Mouse (Mus musculus): ENCODE data around the gene Nup210l. TPM values are rescaled to one million over a fixed set of nuclear protein-coding genes. Genes with fewer than 3 reads are reported as not detected.

Nup210l gene
- total RNA-seq, 2 experiments from 2014 or later: 0.45 to 0.48 TPM

DNA sequence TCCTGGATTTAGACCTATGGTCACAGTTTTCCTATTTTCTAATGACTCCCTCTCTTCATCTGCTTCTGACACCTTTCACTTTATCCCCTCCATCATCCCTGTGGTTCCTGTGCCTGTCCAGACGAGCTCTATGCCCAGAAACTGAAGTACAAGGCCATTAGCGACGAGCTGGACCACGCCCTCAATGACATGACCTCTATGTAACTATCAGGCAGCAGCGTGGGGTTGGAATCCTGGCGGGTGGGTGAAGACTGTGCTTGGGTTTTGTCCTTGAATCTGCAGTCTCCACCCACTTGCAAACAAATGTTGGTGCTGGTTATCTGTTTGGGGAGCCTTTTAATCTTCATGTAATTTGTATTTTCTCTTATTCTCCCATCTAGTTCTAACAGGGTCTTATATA is 13.0 kb upstream of the Nup210l start:
- DNase-seq (ENCODE audit: low spot score in 2 of 2): no peak

DNA sequence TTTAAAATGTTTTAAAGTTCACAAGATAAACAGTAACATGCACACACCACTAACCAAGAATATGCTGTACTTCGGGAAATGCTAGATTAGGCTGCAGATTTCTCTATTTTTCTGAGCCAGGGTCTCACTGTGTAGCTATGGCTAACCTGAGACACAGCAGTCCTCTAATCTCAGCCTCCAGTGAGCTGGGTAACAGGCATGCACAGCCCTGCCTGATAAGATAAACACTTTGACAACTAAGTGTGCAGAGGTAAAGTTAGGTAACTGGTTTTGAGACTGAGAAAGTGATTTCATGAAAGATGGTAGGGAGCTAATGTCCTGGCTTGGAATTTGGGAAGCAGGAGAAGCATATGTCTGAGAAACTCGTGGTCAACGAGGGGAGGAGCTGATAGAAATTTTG is 9.5 kb upstream of the Nup210l start:
- no peak for DNase-seq (ENCODE audit: low spot score in 2 of 2)

DNA sequence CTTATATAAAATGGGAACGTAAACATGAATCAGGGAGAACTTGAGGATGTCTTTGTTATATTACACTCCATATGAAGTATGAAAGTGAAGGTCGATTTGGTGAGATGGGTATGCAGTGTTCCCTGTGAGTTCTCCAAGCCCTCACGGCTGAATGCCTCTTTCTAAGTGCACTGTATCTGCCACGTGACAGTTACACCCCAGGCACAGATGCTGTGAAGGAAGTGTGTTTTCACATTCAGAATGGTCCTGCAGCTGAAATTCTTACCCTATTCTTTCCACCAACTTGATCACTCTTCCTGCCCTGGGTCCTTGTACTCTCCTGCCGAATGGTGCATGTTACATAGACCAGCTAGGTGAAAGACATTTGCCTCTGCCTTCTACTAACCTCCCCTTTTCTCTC is 6.0 kb upstream of the Nup210l start:
- no peak for DNase-seq (ENCODE audit: low spot score in 2 of 2)

- DNase-seq (ENCODE audit: low spot score in 2 of 2): no peak
These were observed 2.9 kb upstream of the Nup210l start for GRCm38 (mm10) chr3:90101010-90101409.

GRCm38 (mm10) chr3:90101673-90102072 is 2.3 kb upstream of the Nup210l start:
- DNase-seq (ENCODE audit: low spot score in 2 of 2): no peak

GRCm38 (mm10) chr3:90102239-90102638 is 1.7 kb upstream of the Nup210l start:
- DNase-seq (ENCODE audit: low spot score in 2 of 2): no peak

- DNase-seq (ENCODE audit: low spot score in 2 of 2): no peak
These were observed 756 bp upstream of the Nup210l start for GRCm38 (mm10) chr3:90103176-90103575.

DNA sequence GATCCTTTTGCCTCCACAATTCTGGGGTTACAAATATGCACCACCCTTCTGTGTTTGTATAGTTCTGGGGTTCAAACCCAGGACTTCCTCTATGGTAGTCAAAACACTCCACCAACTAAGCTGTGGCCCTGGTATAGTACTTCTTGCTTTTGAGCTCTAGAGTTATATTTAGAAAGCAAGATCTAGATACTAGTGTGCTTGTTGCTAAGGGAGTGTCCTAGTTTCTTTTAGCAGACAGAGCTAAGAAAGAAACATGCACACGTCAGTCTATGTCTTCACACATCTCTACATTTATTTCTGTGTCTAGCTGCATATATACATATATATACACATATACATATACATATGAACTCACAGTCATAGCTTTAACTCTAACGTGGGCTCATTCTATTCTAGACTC is 7.8 kb downstream of the Nup210l start:
- DNase-seq (ENCODE audit: low spot score in 2 of 2): no peak

GRCm38 (mm10) chr3:90114342-90114741 is 10.4 kb downstream of the Nup210l start:
- DNase-seq (ENCODE audit: low spot score in 2 of 2): no peak

- no peak for DNase-seq (ENCODE audit: low spot score in 2 of 2)
These were observed 11.6 kb downstream of the Nup210l start for GRCm38 (mm10) chr3:90115526-90115925.

- DNase-seq (ENCODE audit: low spot score in 2 of 2): no peak
These were observed 14.3 kb downstream of the Nup210l start for GRCm38 (mm10) chr3:90118132-90118790.

GRCm38 (mm10) chr3:90122036-90122435 is 18.1 kb downstream of the Nup210l start:
- DNase-seq (ENCODE audit: low spot score in 2 of 2): peak in 1 of 2 experiments; percentile 22

DNA sequence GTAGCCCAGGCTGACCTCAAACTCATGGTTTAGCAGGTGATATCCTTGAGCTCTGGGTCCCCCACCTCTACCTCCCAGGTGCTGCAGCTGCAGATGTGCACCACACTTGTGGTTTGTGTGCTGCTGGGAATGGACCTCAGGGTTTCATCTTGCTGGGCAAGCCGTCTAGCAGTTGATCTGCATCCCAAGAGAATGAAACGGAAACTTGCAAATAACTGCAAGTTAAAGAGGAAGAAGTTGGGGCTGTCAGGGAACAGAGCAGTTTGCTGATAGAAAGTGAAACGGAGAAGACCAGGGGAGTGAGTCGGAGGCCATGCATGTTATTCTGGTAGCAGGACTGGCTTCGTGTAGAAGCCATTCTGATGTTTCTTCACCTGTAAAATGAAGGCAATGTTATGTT is 21.8 kb downstream of the Nup210l start:
- DNase-seq (ENCODE audit: low spot score in 2 of 2): no peak

DNA sequence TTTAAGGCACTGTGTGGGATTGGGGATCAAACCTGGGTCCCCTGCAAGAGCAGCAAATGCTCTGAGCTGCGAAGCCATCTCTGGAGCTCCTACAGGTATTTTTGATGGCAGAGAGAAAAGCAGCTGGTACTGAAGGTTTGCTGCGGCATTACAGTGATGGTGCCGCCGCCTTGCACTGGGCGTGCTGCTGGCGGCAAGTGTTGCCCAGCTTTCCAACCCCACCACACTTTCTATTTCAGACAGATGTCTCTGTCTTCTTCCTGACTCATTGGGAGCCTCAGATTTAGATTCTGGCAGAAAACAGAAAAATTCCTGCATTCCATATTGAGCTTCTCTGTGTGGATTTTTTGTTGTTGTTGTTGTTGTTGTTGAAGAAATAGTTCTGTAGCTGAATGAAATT is 23.9 kb downstream of the Nup210l start:
- DNase-seq (ENCODE audit: low spot score in 2 of 2): no peak

- DNase-seq (ENCODE audit: low spot score in 2 of 2): no peak
These were observed 28.8 kb downstream of the Nup210l start for GRCm38 (mm10) chr3:90132745-90133144.

DNA sequence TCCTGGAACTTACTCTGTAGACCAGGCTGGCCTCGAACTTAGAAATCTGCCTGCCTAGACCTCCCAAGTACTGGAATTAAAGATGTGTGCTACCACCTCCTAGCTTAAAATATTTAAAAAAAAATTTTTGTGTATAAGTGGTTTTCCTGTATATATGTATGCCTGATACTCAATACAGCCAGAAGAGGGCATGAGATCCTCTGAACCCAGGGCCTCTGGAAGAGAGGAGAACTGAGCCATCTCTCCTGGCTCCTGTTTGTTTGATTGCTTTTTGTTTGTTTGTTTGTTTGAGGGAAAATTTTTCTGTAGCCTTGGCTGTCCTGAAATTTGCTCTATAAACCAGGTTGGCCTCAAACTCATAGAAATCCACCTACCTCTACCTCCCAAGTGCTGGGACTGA is 29.4 kb downstream of the Nup210l start:
- no peak for DNase-seq (ENCODE audit: low spot score in 2 of 2)

DNA sequence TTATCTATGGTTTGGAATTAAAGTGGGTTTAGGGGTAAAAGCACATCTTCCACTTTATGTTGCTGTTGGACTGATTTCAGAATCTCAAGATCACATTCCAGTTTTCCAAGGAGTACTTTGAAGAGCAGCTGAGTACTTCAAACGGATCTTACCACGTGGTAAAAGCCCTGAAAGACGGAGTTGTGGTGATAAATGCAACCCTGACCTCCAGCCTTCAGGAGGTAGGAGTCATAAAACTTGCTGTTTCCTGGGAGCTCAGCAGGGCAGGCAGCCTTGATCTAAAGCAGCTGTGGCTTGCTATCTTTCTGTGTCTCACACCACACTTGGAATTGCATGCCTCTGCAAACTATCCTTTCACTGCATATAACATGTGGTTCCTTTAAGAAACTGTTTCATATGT is 30.6 kb downstream of the Nup210l start:
- DNase-seq (ENCODE audit: low spot score in 2 of 2): no peak

- DNase-seq (ENCODE audit: low spot score in 2 of 2): no peak
These were observed 31.1 kb downstream of the Nup210l start for GRCm38 (mm10) chr3:90134993-90135392.

DNA sequence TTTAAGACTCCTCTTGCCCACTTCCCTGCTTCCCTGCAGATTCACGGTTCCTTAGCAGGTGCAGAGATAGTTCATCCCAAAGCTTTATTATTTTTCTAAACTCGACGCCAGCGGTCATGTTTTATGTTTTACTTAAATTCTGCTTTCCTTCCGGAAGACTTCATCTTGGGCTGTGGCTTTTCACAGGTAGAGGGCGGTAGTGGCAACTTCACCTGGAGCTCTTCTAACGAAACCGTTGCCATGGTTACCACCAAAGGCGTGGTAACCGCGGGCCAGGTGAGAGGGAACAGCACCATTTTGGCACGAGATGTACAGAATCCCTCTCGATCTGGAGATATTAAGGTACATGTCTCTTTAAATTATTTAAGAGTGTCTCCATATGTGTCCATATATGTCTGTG is 32.7 kb downstream of the Nup210l start:
- no peak for DNase-seq (ENCODE audit: low spot score in 2 of 2)

DNA sequence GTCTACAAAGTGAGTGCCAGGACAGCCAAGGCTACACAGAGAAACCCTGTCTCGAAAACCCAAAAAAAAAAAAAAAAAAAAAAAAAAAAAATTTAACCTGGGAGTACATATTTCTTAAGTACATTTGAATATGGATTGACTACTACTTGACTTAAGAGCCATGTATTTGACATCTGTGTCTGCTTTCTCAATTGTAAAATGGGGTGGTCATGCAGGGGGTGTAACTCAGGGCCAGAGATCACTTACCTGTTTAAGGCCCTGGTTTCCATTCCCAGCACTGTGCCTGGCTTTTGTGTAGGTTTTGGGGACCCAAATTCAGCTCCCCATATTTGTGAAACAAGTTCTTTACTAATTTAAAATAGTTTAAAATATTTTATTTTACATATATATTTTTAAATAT is 33.7 kb downstream of the Nup210l start:
- no peak for DNase-seq (ENCODE audit: low spot score in 2 of 2)

DNA sequence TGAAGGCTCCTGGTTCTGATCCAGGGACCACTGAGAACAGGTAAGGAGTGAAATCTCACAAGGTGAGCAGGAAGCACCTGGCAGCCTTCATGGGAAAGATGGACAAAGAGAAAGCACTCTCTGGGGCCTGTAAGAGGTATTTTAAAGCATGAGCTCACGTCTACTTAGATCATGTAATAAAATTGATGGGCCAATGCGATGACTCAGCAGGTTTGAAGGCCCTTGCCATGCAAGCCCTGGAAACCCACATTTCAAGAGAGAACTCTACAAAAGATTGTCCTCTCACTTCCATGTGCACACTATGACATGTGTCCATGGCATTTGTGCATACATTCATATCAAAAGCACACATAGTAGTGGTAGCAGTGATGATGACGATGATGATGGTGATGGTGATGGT is 36.0 kb downstream of the Nup210l start:
- DNase-seq (ENCODE audit: low spot score in 2 of 2): no peak

DNA sequence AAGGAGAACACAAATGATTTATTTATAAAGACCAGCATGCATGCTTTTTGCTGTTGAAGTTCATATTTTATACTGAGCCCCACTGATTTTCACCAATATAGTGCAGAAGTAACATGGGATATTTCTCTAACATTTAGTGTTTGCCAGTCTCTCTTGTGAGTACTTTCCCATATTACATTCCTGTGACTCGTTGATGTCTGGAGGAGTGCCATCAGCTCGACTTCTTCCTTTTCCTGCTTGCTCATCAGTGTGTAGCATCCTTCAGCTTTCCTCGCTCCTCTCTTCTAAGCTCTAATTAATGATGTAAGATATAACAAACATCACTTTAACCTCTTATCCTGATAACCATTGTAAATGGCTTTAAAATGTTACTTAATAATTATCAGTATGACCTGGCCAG is 41.5 kb downstream of the Nup210l start:
- no peak for DNase-seq (ENCODE audit: low spot score in 2 of 2)

GRCm38 (mm10) chr3:90146651-90147050 is 42.7 kb downstream of the Nup210l start:
- DNase-seq (ENCODE audit: low spot score in 2 of 2): no peak

Measured in adrenal gland, postnatal 4 days (tissue).